Mouse (Mus musculus) lung, embryonic 14.5 days (tissue): Measurements from ENCODE around the gene Ndufs4. TPM values are rescaled to one million over a fixed set of nuclear protein-coding genes. Genes with fewer than 3 reads are reported as not detected.
"Not testable (repeated sequence)": the region's sequence is repeated elsewhere in the genome, so short reads cannot be mapped to it uniquely, and the experiment has no call there.

Experiments
- ATAC-seq: fragments of 200-750 bp; cut with Nextera tagmentation; 2 replicates; pipeline ENCODE4 v1.8.0; 2017; ENCODE audit warnings: mild to moderate bottlenecking, moderate TSS enrichment, moderate library complexity; ENCODE audit not compliant: insufficient read depth
- DNase-seq: peaks from one replicate; pipeline ENCODE4 v3.0.0-alpha.2; 2015
- H3K27ac ChIP-seq: fragments of 300-500 bp; sonication (generic); 2 replicates; pipeline ENCODE4 v1.5.1; 2014; ENCODE audit warnings: low read depth, mild to moderate bottlenecking, moderate library complexity
- H3K27me3 ChIP-seq: fragments of 300-500 bp; sonication (generic); 2 replicates; pipeline ENCODE4 v1.6.1; 2014; ENCODE audit warnings: low read length, control low read depth; ENCODE audit not compliant: insufficient read depth
- H3K36me3 ChIP-seq: fragments of 300-500 bp; sonication (generic); 2 replicates; pipeline ENCODE4 v1.6.1; 2014; ENCODE audit warnings: control low read depth; ENCODE audit not compliant: insufficient read depth
- H3K4me1 ChIP-seq: fragments of 300-500 bp; sonication (generic); 2 replicates; pipeline ENCODE4 v1.6.1; 2014; ENCODE audit warnings: antibody characterized with exemption, control low read depth; ENCODE audit not compliant: insufficient read depth
- H3K4me2 ChIP-seq: fragments of 300-500 bp; sonication (generic); 2 replicates; pipeline ENCODE4 v1.6.1; 2014; ENCODE audit warnings: mild to moderate bottlenecking
- H3K4me3 ChIP-seq: fragments of 300-500 bp; sonication (generic); 2 replicates; pipeline ENCODE4 v1.5.1; 2014; ENCODE audit warnings: low read depth, low read length
- H3K9ac ChIP-seq: fragments of 300-500 bp; sonication (generic); 2 replicates; pipeline ENCODE4 v1.6.1; 2014
- H3K9me3 ChIP-seq: fragments of 300-500 bp; sonication (generic); 2 replicates; pipeline ENCODE4 v1.6.1; 2016; ENCODE audit warnings: low read depth, low read length, control low read depth
- CTCF ChIP-seq: IDR thresholded peaks from 2 replicates; pipeline ENCODE4 v1.5.1; 2016; ENCODE audit warnings: antibody characterized with exemption, low read depth
- WGBS: fragments of 180-500 bp; shearing (Covaris S2); extraction: QIAGEN DNeasy Blood & Tissue Kit; methylation state at CpG from one replicate; pipeline ENCODE4 v1.1.7; 2014; 5-methylcytosine and 5-hydroxymethylcytosine counted together
- polyA plus RNA-seq: library from polyadenylated mRNA; unstranded; fragments of >200 nt; fragmentation: Nextera tagmentation; extraction: Ambion mirVana; gene quantifications from 2 replicates; pipeline ENCODE4 v1.2.1, GENCODE M21; 2014

Gene Ndufs4
- polyA plus RNA-seq, 1 experiment from 2014 or later: 258 TPM

GRCm38 (mm10) chr13:114304684-114305083 is 83.4 kb downstream of the Ndufs4 start:
- Histone ChIP-seq H3K27me3 (no peaks in the 10 kb centered on the region), H3K9ac (no peak overlapping the region), H3K4me2 (no peak overlapping the region), H3K4me1 (no peaks in the 10 kb centered on the region), H3K9me3 (no peaks in the 10 kb centered on the region), H3K36me3 (no peaks in the 10 kb centered on the region; the same call in 1 of the 2 replicates), H3K27ac (no peak overlapping the region), H3K4me3 (no peak overlapping the region)
- ATAC-seq: no peak
- WGBS: 75% methylated on average over 7 of the region's 7 CpGs
- DNase-seq: no peak
- TF ChIP-seq CTCF: no peak

- Histone ChIP-seq H3K9ac (no peak overlapping the region), H3K9me3 (no peaks in the 10 kb centered on the region), H3K4me3 (no peak overlapping the region), H3K27me3 (no peaks in the 10 kb centered on the region), H3K4me2 (no peak overlapping the region), H3K27ac (no peak overlapping the region), H3K36me3 (no peaks in the 10 kb centered on the region; the same call in 1 of the 2 replicates), H3K4me1 (no peaks in the 10 kb centered on the region)
- no peak for ATAC-seq
- no peak for DNase-seq
- TF ChIP-seq CTCF: no peak
- 69% methylated on average over 4 of the region's 4 CpGs for WGBS
Measured at GRCm38 (mm10) chr13:114303466-114304175, 84.4 kb downstream of the Ndufs4 start.

GRCm38 (mm10) chr13:114297761-114298160 is 90.3 kb downstream of the Ndufs4 start:
- H3K36me3 ChIP-seq: no peaks in the 10 kb centered on the region

GRCm38 (mm10) chr13:114296556-114296955 is 91.5 kb downstream of the Ndufs4 start:
- Histone ChIP-seq H3K9ac (no peak overlapping the region), H3K36me3 (no peaks in the 10 kb centered on the region), H3K4me2 (no peak overlapping the region), H3K27ac (no peak overlapping the region), H3K4me1 (no peaks in the 10 kb centered on the region), H3K4me3 (no peak overlapping the region), H3K9me3 (no peaks in the 10 kb centered on the region), H3K27me3 (no peaks in the 10 kb centered on the region)
- DNase-seq (no peak), ATAC-seq (no peak)
- no peak for TF ChIP-seq CTCF
- 78% methylated on average over 4 of the region's 4 CpGs for WGBS

More at GRCm38 (mm10) chr13:114297761-114298160, 90.3 kb downstream of the Ndufs4 start:
- ATAC-seq: no peak
- WGBS: 65% methylated on average over 3 of the region's 3 CpGs
- no peak overlapping the region for H3K4me2 ChIP-seq
- no peaks in the 10 kb centered on the region for H3K4me1 ChIP-seq
- no peaks in the 10 kb centered on the region for H3K9me3 ChIP-seq
- no peak overlapping the region for H3K27ac ChIP-seq
- H3K27me3 ChIP-seq: no peaks in the 10 kb centered on the region
- no peak for DNase-seq
- no peak overlapping the region for H3K9ac ChIP-seq
- no peak for TF ChIP-seq CTCF
- no peak overlapping the region for H3K4me3 ChIP-seq

GRCm38 (mm10) chr13:114289411-114289810 is 98.6 kb downstream of the Ndufs4 start:
- ATAC-seq: no peak
- Histone ChIP-seq H3K9ac (no peak overlapping the region), H3K36me3 (peaks cover 5% of the 10 kb centered on the region; the same call in 1 of the 2 replicates), H3K27me3 (no peaks in the 10 kb centered on the region), H3K4me1 (no peaks in the 10 kb centered on the region), H3K9me3 (no peaks in the 10 kb centered on the region), H3K4me3 (no peak overlapping the region), H3K4me2 (no peak overlapping the region), H3K27ac (no peak overlapping the region)
- no peak for DNase-seq
- 73% methylated on average over 1 of the region's 1 CpGs for WGBS
- no peak for TF ChIP-seq CTCF

- TF ChIP-seq CTCF: no peak
- Histone ChIP-seq H3K36me3 (peaks cover 5% of the 10 kb centered on the region; the same call in 1 of the 2 replicates), H3K27me3 (no peaks in the 10 kb centered on the region), H3K4me2 (no peak overlapping the region), H3K9me3 (no peaks in the 10 kb centered on the region), H3K4me3 (no peak overlapping the region), H3K9ac (no peak overlapping the region), H3K4me1 (no peaks in the 10 kb centered on the region), H3K27ac (no peak overlapping the region)
- DNase-seq (no peak), ATAC-seq (no peak)
- WGBS: 94% methylated on average over 3 of the region's 3 CpGs
Measured at GRCm38 (mm10) chr13:114288511-114288910, 99.5 kb downstream of the Ndufs4 start.

- H3K4me2 ChIP-seq, H3K27ac ChIP-seq, H3K4me3 ChIP-seq, H3K9ac ChIP-seq, ATAC-seq, H3K27me3 ChIP-seq, H3K36me3 ChIP-seq, H3K9me3 ChIP-seq, DNase-seq, H3K4me1 ChIP-seq: not testable (repeated sequence)
- WGBS: 90% methylated on average over 2 of the region's 2 CpGs
Measured at GRCm38 (mm10) chr13:114278690-114279089, 109.4 kb downstream of the Ndufs4 start.
